Mouse (Mus musculus): ENCODE measurements around the gene Rrp7a.
"Not testable (repeated sequence)": the region's sequence is repeated elsewhere in the genome, so short reads cannot be mapped to it uniquely, and the experiment has no call there.

Rrp7a gene

DNA sequence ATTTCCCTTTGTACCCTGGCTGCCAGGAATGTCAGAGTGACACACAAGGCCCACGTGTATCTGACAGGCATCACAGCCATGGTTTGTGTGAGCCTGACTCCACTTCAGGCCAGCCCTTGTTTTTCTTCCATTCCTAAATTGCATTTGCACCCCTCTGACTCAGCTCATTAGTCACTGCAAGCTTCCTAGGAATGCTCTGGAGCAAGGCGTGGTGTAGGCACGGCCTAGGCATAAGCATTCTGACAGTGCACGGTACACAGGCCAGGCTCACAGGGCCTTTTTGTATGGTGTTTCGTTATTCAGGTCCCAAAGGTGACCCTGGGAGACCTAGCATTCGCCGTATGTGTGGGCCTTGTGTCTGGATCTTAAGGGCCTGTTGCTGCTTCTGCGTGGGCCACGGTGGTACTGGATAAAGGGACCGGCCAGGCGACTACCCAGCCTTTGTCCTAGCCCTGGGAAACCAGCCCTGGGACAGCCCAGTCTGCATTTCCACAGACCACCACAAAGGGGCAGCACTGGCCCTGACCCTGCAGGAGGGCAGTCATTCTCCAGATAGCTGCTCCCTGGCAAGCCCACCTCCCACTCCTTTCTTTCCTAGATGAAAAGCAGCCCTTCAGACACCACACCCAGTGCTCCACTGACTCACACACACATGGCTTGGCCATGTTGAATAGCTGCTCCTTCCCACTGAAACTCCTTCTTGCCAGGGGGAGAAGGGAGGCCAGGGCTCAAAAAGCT is 34.5 kb upstream of the Rrp7a start:
- peak; percentile 72 for DNase-seq

DNA sequence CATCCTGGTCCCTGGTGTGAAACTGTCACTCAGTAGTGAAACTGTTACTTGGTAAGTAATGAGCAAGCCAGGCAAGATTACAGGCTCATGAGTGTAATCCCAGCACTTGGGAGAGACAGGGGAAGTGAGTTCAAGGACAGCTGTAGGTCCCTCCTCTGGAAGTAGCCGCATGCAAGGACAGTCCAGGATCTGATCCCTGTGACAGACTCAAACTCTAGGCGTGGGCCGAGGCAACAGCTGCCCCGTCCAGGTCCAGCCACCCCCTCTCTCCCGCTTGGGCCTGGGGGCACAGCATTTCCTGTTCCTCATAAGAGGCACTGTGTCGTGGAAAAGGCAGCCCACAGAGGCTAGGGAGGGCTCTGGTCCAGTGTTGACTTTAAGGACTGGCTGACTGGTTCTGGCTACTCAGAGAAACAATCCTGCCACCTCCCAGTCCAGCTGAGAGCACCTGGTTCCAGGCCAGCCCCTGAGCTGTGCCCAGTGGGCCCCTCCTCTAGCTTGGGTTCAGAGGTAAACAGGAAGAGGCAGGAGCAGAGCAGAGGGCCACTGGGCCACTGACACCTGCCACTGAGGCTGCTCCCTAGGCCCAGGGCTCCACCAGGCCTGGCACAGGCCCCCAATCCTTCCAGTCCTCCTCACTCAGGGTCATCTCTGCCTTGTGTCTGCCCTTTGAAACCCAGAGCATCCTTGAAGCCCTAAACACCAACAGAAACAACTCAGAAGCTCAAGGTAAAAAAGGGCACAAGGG is 33.2 kb upstream of the Rrp7a start:
- DNase-seq: no peak

DNA sequence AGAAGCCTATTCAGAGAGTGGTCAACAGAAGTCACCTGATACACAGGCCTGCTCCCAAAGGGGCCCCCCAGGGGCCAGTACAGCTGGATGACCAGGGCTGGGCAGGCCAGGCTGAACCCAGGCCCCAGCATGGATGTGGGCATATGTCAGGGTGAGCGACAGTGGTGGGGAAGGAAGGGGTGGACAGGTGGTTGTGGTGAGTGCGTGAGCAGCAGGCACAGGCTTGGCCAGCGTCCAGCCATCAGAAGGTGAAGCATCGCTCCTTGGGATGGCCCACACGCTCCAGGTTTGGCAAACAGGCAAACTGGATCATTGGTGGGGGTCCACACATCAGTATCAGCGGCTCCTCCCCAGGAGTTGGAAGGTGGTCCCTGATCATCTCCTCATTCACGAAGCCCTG is 31.7 kb upstream of the Rrp7a start:
- DNase-seq: no peak

DNA sequence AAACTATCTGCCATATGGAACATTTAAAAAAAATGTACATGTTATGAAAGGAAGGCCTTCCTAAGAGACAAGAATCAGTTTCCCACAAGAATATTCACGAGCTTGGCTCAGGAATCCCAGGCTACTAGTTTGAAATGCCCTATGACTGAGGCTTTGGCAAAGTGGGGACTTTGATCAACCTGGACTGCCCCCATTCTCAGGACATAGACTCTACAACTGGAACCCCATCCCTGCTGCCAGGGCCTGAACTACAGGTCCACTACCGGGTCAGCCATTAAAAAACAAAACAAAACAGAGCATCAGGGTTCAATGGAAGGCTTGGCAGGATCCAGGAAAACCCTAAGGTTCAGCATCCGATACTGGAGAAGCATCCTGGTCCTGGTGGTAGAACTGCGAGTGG is 28.1 kb upstream of the Rrp7a start:
- DNase-seq: no peak

DNA sequence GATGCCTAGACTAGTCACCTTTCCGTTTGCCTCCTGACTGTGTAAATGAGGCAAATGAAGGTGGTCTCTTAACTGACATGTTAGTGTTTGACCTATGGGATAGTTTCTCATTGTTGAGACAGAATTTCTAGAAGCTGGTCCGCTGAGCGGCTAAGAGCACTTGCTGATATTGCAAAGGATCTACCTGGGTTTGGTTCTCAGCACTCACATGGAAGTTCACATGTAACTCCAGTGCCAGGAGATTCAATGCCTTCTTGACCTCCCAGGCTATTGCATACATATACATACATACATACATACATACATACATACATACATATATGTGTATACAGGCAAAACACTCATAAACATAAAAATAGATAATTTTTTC is 27.5 kb upstream of the Rrp7a start:
- DNase-seq: no peak

DNA sequence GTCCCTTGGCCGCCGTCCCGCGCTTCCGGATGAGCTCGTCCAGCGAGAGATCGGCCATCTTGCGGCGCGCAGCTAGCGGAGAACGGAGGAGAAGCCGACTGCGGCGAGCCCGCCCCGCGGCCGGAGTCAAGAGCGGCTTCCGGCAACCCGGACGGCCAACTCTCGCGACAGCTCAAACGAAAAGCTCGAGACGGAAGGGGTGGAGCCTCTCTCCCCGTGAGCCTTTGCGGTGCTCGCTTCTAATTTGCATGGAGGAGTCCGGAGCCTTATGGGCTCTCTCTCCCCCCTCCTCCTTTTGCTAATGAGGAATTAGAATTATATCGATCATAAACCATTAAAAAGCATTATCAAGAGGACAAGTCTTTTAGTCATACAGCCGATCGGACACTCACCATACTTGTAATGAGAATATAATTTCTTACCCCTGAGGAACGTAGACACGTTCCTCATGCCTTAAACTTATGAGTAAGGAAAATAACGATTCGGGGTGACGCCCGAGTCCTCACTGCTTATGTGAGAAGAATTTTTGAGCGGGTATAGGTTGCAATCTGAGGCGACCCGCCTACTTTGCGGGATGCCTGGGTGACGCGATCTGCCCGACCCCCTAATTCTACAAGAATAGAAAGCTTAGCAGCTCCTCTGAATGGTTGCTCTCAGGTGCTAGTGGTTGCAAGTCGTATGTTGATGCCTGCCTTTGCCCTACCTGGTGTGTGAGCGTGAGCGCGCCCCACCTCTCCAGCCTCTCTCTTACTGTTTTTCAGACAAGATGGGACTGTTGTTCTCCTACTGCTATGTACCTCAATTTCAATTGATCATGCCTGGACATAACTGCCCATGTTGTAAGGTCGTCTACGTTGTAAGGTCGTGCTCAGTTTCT is 26.8 kb upstream of the Rrp7a start, which contains the start of gene Poldip3:
Gene Poldip3 (minus strand): TSS at position 189 of the 877 bp plus-strand sequence.
- peak; percentile 99 for DNase-seq

DNA sequence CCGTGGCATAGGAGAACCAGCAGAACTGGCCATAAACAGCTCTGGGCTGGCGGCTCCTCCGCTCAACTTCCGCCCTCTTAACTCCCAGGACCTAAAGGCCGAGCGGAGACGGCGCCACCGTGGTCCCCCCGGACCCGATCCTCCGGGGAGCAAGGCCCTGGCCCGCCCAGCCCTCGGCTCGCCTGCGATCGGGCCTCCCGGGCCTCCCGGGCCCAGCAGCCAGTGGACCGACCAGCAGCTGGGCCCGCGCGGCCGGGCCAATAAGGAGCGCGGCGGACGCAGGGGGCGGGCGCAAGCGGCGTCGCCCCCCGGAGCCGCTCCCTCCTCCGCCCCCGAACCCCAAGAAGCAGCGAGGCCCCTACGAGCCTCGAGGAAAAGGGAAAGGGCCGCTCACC is 26.2 kb upstream of the Rrp7a start:
- DNase-seq: peak; percentile 87

DNA sequence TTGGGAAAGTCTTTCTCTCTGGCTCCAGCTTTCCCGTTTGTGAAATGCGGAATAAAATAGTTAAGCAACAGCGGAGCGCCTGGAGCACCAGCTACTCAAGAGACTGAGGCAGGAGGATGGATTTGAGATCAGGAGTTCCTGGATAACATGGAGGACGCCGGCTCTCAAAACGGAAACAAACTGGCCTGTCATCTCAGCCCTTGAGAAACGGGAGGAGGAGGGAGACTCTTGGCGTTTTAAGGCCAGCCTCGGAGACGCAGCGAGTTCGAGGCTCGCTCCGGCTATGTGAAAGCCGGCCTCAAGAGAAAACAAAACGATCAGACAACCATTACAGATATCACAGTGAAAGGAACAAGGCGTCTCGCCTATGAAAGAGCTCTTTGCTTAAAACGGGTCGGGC is 25.8 kb upstream of the Rrp7a start:
- peak; percentile 33 for DNase-seq

DNA sequence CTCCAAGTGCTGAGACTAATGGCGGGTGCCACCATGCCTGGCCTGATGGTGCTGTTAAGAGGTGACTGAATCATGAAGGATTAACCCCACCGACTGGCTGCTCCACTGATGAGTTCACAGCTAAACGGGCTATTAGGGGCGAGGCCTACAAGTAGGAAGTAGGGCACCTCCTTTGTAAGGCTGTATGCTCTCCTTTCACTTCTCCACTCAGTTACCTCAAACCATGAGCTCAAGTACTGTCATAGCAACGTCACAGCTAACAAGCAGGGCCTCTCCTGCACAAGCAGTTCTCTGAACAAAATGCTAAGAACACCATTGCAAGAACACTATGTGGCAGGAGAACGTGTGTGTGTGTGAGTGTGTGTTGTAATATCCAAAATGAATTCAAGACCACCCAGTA is 22.9 kb upstream of the Rrp7a start:
- no peak for DNase-seq

DNA sequence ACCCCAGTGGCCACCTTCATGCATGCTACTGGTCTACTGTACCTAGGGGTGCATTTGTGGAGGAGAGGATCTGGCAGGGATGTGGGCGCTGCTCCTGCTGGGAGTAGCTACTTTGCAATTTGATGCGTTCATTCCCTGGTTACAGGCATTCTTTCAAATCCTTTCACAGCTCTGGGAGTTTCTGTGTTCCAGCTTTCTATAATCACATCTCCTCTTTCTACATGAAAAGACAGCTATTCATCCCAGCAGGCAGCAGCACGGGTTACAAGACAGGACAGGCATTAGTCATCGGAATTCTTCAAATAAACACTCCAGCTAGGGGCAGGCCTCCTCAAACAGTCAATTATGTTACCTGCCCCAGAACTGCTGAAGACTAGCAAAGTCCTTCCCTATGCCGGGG is 20.3 kb upstream of the Rrp7a start:
- no peak for DNase-seq

DNA sequence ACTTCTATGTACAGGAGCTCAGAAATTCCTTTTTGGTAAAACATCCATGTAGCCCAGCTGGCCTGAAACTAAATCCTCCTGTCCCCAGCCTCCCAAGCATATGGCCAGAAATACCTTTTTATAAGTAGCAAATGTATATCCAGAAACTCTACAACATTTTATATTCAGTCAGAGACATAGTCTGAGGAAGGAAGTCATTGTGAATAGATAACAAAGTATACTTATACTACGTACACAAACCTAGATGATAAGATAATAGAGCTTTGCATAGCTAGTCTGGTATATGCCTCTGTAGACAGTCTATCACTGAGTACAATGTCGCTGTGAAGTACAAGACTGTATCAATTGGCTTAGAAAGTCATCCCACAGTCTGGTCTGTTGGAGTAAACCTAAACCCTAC is 13.1 kb upstream of the Rrp7a start:
- no peak for DNase-seq

DNA sequence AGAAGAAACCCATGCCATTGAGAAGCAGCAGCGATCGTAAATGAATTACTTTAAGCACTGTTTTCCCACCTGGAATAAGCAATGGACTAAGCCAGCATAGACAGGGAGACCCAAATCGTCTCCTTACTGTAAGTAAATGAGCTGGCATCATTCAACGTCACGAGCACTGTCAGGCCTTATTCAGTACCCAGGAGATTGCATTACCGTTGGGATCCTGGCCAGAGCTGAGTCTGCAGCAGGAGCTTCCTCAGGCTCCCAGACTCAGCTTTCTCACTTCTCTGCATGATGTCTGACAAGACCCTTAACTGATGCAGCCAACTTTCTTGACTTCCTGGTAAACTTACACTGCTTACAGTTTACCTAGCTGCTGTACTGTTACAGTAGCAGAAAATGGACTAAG is 12.1 kb upstream of the Rrp7a start:
- DNase-seq: no peak

DNA sequence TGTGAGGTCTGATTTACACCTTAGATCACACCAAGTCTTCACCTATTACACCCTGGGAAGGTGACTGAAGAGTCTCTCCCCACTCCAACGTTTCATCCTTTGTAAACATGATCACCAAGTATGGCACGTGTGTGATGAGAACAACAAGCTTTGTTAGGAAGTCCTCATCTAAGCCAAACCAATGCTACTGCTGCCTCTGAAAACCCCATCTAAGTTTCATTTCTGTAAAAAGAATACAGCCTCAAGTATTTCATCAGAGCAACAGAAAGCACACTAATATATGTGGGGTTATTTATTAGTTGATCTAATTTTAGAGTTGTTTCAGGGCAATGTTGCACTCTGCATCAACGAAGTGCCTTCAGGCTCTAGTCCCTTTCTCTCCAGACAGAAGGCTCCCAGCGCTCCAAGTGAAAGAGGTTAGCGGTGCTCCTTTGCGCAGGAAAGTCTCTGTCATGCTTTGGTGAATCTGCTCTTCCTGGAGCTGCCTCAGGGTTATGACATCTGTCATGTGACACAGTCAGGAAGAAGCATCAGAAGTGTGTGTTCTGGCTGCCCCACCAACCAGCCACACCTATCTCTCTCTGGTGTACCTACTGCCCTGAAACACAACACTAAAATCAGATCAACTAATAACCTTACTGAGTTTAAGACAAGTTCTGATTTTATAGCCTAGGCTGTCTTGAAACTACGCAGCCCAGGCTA is 7.1 kb upstream of the Rrp7a start:
- DNase-seq: no peak

DNA sequence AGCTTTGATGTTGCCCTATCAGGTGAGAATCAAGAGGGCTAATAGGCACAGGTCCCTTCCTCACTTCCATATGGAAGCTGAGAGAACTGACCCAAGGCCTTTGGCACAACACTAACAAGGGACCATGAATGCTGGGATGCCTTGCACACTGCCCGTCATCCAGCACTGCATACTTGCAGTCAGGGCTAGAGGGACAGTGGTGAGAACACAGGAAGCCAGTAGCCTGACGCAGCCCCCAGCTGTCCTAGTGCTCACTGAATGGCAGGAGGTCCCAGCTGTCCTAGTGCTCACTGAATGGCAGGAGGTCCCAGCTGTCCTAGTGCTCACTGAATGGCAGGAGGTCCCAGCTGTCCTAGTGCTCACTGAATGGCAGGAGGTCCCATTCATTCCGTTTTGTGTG is 4.4 kb upstream of the Rrp7a start:
- DNase-seq: not testable (repeated sequence)

DNA sequence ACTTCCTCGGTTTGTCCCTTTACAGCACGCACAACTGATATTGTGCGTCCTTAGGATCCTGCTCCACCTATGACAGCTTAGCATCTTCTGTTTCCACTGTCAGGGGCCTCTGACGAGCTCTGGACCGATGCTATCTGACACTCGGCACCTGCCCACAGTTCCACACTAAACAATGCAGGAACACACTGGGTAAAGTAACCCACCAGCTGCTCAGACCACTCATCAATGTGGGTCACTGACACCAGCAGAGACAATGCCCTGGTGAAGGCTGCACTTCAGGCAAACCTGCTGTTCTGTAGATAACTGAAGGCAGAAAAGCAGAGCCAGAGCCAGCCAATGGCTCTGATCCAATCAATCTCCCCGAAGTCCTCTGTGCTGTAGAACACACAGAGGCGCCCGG is 4.0 kb upstream of the Rrp7a start:
- no peak for DNase-seq

DNA sequence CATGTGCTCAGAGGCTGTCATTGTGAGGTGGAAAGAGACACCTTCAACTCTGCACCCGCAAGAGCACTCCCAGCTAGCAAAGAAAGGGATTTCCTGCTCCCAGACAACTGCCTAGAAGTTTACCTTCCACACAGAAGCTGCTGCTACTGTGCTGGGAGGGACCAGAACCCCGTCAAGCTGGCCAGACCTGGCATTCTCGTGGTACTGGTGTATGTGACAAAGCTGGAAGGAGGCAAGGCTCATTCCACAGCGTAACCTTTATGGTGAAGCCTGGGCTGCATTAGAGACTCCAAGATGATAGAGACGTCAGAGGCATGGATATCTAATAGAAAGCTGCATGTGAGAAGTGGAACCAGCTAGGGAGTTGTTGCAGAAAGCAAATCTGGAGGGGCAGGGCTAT is 2.0 kb upstream of the Rrp7a start:
- DNase-seq: no peak

DNA sequence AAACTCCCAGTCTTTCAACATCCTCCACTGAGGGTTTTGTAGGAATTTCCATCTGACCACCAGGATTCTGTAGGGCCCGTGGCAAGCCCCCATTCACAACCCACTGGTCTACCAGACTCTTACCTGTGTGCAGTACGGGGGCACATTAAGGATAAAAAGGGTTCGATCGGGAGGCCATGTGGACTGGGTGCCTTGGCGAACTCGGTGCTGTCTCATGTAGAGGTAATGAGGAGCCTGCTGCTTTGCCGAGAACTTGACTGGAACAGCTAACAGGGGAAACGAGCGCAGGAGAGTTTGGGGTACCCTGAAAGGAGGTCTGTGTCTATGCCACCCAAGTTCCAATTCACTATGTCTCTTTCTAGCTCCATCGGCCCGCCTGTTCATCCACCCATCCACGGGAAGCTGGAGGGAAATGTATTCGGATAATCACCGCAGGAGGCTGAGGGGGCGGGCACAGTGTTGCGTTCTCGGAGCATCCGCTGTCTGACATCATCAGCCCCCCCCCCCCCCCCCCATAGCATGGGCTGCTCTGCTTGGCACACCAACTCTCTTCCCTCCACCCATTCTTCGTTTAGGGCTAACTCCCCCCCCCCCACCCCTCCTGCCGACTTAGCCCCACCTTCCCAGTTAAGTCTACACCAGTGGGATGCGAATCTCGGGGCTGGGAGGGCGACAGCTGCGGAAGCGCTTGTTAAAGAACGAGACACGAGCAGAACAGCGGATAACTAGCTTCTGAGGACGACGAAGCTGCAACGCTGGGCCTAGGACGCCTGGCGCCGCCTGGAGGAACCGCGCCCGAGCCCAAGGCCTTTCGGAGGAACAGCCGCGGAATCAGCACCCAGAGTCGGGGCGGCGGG is 664 bp downstream of the Rrp7a start:
- DNase-seq: peak; percentile 66

DNA sequence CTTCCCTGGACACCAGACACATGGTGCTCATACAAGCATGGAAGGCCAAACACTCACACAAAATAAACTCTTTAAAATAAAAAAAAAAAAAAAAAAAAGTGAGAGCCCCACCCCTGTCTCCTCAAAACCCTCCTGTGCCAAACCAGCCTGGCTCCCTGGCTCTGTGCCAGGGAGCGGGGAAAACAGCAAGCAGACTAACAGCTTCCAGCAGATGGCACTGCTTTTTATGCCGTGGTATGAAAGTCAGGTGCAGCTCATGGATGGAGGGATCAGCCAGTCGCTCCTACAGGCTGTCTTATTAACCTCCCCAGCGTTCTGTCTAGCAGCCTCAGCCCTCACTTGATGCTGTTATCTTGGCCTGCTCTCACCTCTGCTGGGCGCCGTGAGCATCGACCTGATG is 4.2 kb downstream of the Rrp7a start:
- DNase-seq: no peak

DNA sequence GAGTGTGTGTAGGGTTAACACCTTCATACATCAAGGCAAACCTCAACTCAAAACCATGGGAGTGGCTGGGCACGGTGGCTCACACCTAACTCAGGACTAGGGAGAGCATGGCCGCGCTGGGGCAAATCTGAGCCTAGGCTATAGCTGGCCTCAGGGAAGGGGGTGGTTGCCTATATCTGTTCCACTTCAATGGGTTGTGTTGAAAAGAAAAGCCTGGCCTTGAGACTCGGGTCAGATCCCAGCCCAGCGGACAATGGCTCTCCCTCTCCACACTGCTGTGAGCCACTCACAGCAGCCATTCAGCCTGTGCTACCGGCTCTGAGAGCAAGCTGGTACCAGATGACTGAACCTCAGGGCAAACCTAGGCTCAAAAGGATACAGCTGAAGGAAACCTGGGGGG is 7.5 kb downstream of the Rrp7a start:
- DNase-seq: no peak

DNA sequence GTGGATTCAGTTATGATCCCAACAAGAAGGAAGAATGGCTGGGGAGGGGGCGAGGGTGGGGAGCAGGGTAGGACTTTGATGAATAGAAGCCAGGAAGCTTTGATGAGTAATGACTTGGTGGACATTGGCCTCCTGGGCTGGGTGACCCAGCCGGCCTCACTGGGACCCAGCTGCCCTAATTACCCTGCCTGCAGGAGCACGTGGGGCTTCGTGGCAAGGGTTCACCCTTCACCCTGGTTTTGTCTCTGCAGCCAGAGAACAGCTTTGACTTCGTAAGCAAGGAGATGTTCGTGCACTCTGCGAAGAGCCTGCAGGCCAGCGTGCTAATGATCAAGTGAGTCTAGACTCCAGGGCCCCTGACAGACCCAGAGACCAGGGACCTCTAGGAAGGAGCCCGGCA is 8.5 kb downstream of the Rrp7a start:
- DNase-seq: no peak

DNA sequence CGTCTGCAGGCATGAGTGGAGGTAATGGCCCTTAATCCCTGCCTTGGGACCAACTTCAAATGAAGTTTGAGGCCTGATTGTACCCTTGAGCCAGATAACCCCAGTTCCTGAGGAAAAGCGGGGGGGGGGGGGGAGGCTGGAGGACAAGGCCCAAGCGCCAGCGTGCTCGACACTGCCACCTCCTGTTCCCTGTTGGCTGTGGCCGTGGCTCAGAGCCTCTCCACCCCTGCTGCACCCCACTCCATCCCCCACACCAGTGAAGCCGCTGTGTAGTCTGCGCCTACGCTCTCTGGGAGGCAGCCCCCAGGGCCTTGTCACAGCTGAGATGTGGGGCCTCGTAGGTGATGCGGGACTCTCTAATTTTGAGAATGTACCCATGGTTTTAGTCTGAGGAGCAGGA is 9.7 kb downstream of the Rrp7a start:
- peak; percentile 65 for DNase-seq

DNA sequence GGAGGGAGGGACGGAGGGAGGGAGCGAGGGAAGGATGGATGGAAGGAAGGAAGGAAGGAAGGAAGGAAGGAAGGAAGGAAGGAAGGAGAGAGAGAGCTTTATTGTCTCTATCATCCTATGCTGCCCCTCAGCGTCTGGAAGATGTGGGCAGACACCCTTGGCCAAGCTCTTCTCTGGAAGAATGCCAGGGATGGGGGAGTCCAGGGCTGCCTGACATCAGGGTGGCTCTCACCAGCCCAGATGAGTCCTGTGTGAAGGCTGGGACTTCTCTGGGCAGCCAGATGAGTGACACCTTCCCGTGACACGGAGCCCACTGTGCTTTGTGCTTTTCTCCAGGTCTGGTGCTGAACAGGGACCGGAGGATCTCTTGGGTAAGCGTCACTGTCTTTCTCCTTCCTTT is 10.7 kb downstream of the Rrp7a start:
- DNase-seq: no peak

All from liver (tissue).